Mouse (Mus musculus): ENCODE measurements at regions not wholly inside any gene's neighbourhood (a gene's known extent, or its start where the extent isn't known, plus 50 kb on each side); places are given as distances from the start of the nearest gene placed in this dataset.

- H3K4me3 ChIP-seq (ENCODE audit: insufficient read depth, low read depth, low read length) = no peak overlapping the region
- H3K27ac ChIP-seq (replicated peaks; ENCODE audit: low read depth, low read length) = no peak overlapping the region
- no peaks in the 10 kb centered on the region for H3K4me1 ChIP-seq (ENCODE audit: control insufficient read depth, insufficient read depth, insufficient read length, low read length)
These were observed 142.2 kb downstream of the Irs2 start for GRCm38 (mm10) chr8:10865941-10866513.

GRCm38 (mm10) chr8:10865415-10865821 lies 142.8 kb downstream of the Irs2 start:
- Histone ChIP-seq H3K27ac (replicated peaks; ENCODE audit: low read depth, low read length) (no peak overlapping the region), H3K4me1 (ENCODE audit: control insufficient read depth, insufficient read depth, insufficient read length, low read length) (no peaks in the 10 kb centered on the region)

GRCm38 (mm10) chr8:10862442-10862841 lies 145.8 kb downstream of the Irs2 start:
- Histone ChIP-seq H3K27ac (replicated peaks; ENCODE audit: low read depth, low read length) (no peak overlapping the region), H3K4me3 (ENCODE audit: insufficient read depth, low read depth, low read length) (no peak overlapping the region), H3K4me1 (ENCODE audit: control insufficient read depth, insufficient read depth, insufficient read length, low read length) (peaks cover under 1% of the 10 kb centered on the region; the same call in 1 of the 2 replicates)

More at GRCm38 (mm10) chr8:10865415-10865821, 142.8 kb downstream of the Irs2 start:
- H3K4me3 ChIP-seq (ENCODE audit: insufficient read depth, low read depth, low read length) = no peak overlapping the region

GRCm38 (mm10) chr8:10860810-10861209 lies 147.4 kb downstream of the Irs2 start:
- H3K27ac ChIP-seq (replicated peaks; ENCODE audit: low read depth, low read length) = no peak overlapping the region
- H3K4me1 ChIP-seq (ENCODE audit: control insufficient read depth, insufficient read depth, insufficient read length, low read length) = peaks cover 2% of the 10 kb centered on the region; the same call in 1 of the 2 replicates
- H3K4me3 ChIP-seq (ENCODE audit: insufficient read depth, low read depth, low read length) = no peak overlapping the region

- no peak overlapping the region for H3K27ac ChIP-seq (replicated peaks; ENCODE audit: low read depth, low read length)
- H3K4me1 ChIP-seq (ENCODE audit: control insufficient read depth, insufficient read depth, insufficient read length, low read length) = peaks cover 2% of the 10 kb centered on the region; the same call in 1 of the 2 replicates
- no peak overlapping the region for H3K4me3 ChIP-seq (ENCODE audit: insufficient read depth, low read depth, low read length)
These were observed 150.4 kb downstream of the Irs2 start for GRCm38 (mm10) chr8:10857874-10858273.

- H3K4me3 ChIP-seq (ENCODE audit: insufficient read depth, low read depth, low read length) = no peak overlapping the region
- H3K4me1 ChIP-seq (ENCODE audit: control insufficient read depth, insufficient read depth, insufficient read length, low read length) = peaks cover 2% of the 10 kb centered on the region; the same call in 1 of the 2 replicates
- no peak overlapping the region for H3K27ac ChIP-seq (replicated peaks; ENCODE audit: low read depth, low read length)
These were observed 151.1 kb downstream of the Irs2 start for GRCm38 (mm10) chr8:10856996-10857720.

- Histone ChIP-seq H3K27ac (replicated peaks; ENCODE audit: low read depth, low read length) (no peak overlapping the region), H3K4me3 (ENCODE audit: insufficient read depth, low read depth, low read length) (no peak overlapping the region), H3K4me1 (ENCODE audit: control insufficient read depth, insufficient read depth, insufficient read length, low read length) (peaks cover 2% of the 10 kb centered on the region; the same call in 1 of the 2 replicates)
These were observed 152.6 kb downstream of the Irs2 start for GRCm38 (mm10) chr8:10855696-10856095.

GRCm38 (mm10) chr8:10855131-10855530 lies 153.1 kb downstream of the Irs2 start:
- H3K4me1 ChIP-seq (ENCODE audit: control insufficient read depth, insufficient read depth, insufficient read length, low read length) = peaks cover 2% of the 10 kb centered on the region; the same call in 1 of the 2 replicates

GRCm38 (mm10) chr8:10854600-10854999 lies 153.7 kb downstream of the Irs2 start:
- Histone ChIP-seq H3K27ac (replicated peaks; ENCODE audit: low read depth, low read length) (no peak overlapping the region), H3K4me1 (ENCODE audit: control insufficient read depth, insufficient read depth, insufficient read length, low read length) (peaks cover 2% of the 10 kb centered on the region; the same call in 1 of the 2 replicates), H3K4me3 (ENCODE audit: insufficient read depth, low read depth, low read length) (no peak overlapping the region)

More at GRCm38 (mm10) chr8:10855131-10855530, 153.1 kb downstream of the Irs2 start:
- Histone ChIP-seq H3K4me3 (ENCODE audit: insufficient read depth, low read depth, low read length) (no peak overlapping the region), H3K27ac (replicated peaks; ENCODE audit: low read depth, low read length) (no peak overlapping the region)

- Histone ChIP-seq H3K27ac (replicated peaks; ENCODE audit: low read depth, low read length) (no peak overlapping the region), H3K4me1 (ENCODE audit: control insufficient read depth, insufficient read depth, insufficient read length, low read length) (peaks cover 2% of the 10 kb centered on the region; the same call in 1 of the 2 replicates), H3K4me3 (ENCODE audit: insufficient read depth, low read depth, low read length) (no peak overlapping the region)
These were observed 154.4 kb downstream of the Irs2 start for GRCm38 (mm10) chr8:10853901-10854300.

- H3K4me1 ChIP-seq (ENCODE audit: control insufficient read depth, insufficient read depth, insufficient read length, low read length) = no peaks in the 10 kb centered on the region
- no peak overlapping the region for H3K27ac ChIP-seq (replicated peaks; ENCODE audit: low read depth, low read length)
- H3K4me3 ChIP-seq (ENCODE audit: insufficient read depth, low read depth, low read length) = no peak overlapping the region
These were observed 158.3 kb downstream of the Irs2 start for GRCm38 (mm10) chr8:10849916-10850315.

GRCm38 (mm10) chr8:10845607-10846006 lies 162.7 kb downstream of the Irs2 start:
- Histone ChIP-seq H3K4me1 (ENCODE audit: control insufficient read depth, insufficient read depth, insufficient read length, low read length) (no peaks in the 10 kb centered on the region), H3K27ac (replicated peaks; ENCODE audit: low read depth, low read length) (no peak overlapping the region), H3K4me3 (ENCODE audit: insufficient read depth, low read depth, low read length) (no peak overlapping the region)

- Histone ChIP-seq H3K27ac (replicated peaks; ENCODE audit: low read depth, low read length) (no peak overlapping the region), H3K4me1 (ENCODE audit: control insufficient read depth, insufficient read depth, insufficient read length, low read length) (no peaks in the 10 kb centered on the region), H3K4me3 (ENCODE audit: insufficient read depth, low read depth, low read length) (no peak overlapping the region)
These were observed 167.3 kb downstream of the Irs2 start for GRCm38 (mm10) chr8:10840853-10841531.

GRCm38 (mm10) chr8:10840044-10840443 lies 168.2 kb downstream of the Irs2 start:
- H3K27ac ChIP-seq (replicated peaks; ENCODE audit: low read depth, low read length) = no peak overlapping the region
- no peaks in the 10 kb centered on the region for H3K4me1 ChIP-seq (ENCODE audit: control insufficient read depth, insufficient read depth, insufficient read length, low read length)
- no peak overlapping the region for H3K4me3 ChIP-seq (ENCODE audit: insufficient read depth, low read depth, low read length)

GRCm38 (mm10) chr8:10835054-10835453 lies 173.2 kb downstream of the Irs2 start:
- peak overlapping the region; percentile 49; the same call in 1 of the 2 replicates for H3K27ac ChIP-seq (replicated peaks; ENCODE audit: low read depth, low read length)
- H3K4me3 ChIP-seq (ENCODE audit: insufficient read depth, low read depth, low read length) = no peak overlapping the region
- no peaks in the 10 kb centered on the region; the same call in 1 of the 2 replicates for H3K4me1 ChIP-seq (ENCODE audit: control insufficient read depth, insufficient read depth, insufficient read length, low read length)
